Mouse (Mus musculus) lung, postnatal 0 days (tissue): ENCODE measurements around the gene Rtp4.

Experiments
- CTCF ChIP-seq: IDR thresholded peaks from 2 replicates; pipeline ENCODE4 v1.5.1; 2016; ENCODE audit warnings: antibody characterized with exemption, mild to moderate bottlenecking
- EP300 ChIP-seq: IDR thresholded peaks from 2 replicates; pipeline ENCODE4 v1.6.1; 2016; ENCODE audit warnings: antibody characterized with exemption, mild to moderate bottlenecking, control low read depth

DNA sequence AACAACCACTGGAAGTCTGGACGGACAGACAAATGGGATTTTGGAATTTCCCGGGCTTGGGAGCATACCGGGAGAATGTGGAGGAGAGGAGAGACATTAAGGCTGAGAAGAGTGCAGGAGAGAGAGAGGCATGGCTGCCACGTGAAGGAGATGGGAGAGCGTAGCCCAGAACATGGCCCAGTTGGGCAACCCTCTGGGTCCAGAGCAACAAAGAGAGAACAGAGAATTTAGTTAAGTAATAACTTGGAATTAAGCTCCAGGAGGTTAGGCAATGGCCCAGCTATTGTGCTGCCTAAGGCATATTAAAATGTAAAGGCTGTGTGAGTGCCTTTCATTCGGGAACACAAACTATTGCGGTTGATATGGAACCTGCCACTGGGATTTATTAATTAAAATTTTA is 86.6 kb downstream of the Rtp4 start:
- TF ChIP-seq CTCF: no peak
- no peak for TF ChIP-seq EP300
